Mouse (Mus musculus) bone marrow macrophage, adult 2 months (primary cell): ENCODE measurements around the gene Hmox1. TPM values are rescaled to one million over a fixed set of nuclear protein-coding genes. Genes with fewer than 3 reads are reported as not detected.

Experiments used
- H3K27ac ChIP-seq: 2 replicates; pipeline ENCODE4 v1.5.1; 2012; ENCODE audit warnings: low read depth, low read length; ENCODE audit not compliant: insufficient read depth
- H3K4me1 ChIP-seq: 2 replicates; pipeline ENCODE4 v1.6.1; 2012; ENCODE audit warnings: low read length; ENCODE audit not compliant: control insufficient read depth, insufficient read depth
- H3K4me3 ChIP-seq: 2 replicates; pipeline ENCODE4 v1.5.1; 2012; ENCODE audit warnings: mild to moderate bottlenecking, low read length, moderate library complexity; ENCODE audit not compliant: insufficient read depth
- CTCF ChIP-seq: IDR thresholded peaks from 2 replicates; pipeline ENCODE4 v1.5.1; 2012; ENCODE audit warnings: low read depth, mild to moderate bottlenecking, low read length, moderate library complexity
- POLR2A ChIP-seq: IDR thresholded peaks from 2 replicates; pipeline ENCODE4 v1.6.1; 2012; ENCODE audit warnings: mild to moderate bottlenecking, low read depth, low read length, borderline replicate concordance
- polyA plus RNA-seq: library from polyadenylated mRNA; stranded (reverse); fragments of >200 nt; gene quantifications from 2 replicates; pipeline ENCODE4 v1.2.4, GENCODE M21; 2012; ENCODE audit not compliant: missing spikeins, insufficient read depth, insufficient read length

Hmox1 gene
- polyA plus RNA-seq, 1 experiment, result 386 TPM

DNA sequence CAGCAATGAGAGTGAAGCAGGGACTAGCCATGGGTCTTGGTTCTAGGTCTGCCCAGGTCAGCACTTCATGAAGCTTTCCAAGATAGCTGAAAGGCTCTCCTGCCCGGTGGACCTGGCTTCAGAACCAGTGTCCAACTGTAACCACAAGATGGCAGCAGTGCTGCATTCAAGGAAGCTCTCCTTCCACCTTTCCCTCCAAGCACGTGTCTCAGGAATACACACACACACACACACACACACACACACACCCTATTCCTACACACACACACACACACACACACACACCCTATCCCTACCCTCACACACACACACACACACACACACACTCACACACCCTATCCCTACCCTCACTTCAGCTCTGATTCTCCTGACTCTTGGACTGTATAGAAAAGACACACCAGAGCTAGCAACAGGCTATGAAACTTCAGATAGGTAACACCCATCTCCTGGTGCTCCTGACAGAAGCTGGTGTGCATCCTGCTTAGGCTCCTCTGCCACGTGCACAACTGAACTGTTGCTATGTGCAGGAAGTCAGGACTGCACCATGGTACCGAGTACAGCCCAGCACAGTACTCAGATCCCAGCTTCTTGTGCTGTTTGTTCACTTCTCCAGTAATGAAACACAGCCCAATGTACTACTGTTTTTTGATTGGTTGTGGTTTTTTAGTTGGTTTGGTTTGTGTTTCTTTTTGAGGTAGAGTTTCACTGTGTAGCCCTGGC, 21.6 kb upstream of the Hmox1 start:
- peak; percentile 77 for TF ChIP-seq CTCF
- no peak for TF ChIP-seq POLR2A
- Histone ChIP-seq H3K27ac (no peak overlapping the region), H3K4me3 (no peak overlapping the region), H3K4me1 (peaks cover 12% of the 10 kb centered on the region)

DNA sequence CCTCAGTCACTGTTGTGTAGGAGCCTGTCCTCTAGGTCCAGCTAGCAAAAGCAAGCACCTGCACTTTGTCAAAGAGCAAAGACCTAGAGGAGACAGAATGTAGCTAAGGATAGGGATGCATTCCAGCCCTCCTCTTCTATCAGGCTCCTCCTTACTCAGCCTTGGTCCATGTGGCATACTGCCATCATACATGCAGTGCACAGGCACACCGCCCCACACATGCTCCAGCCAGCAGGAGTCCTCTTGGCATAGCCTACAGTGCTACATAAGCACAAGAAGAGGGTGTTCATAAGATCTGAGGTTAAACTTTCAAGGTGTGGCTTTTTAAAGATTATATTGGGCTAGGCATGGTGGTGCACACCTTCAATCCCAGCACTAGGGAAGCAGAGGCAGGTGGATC, 18.5 kb upstream of the Hmox1 start:
- H3K4me1 ChIP-seq, result no peaks in the 10 kb centered on the region
- no peak overlapping the region for H3K4me3 ChIP-seq
- no peak overlapping the region for H3K27ac ChIP-seq
- no peak for TF ChIP-seq POLR2A
- no peak for TF ChIP-seq CTCF

DNA sequence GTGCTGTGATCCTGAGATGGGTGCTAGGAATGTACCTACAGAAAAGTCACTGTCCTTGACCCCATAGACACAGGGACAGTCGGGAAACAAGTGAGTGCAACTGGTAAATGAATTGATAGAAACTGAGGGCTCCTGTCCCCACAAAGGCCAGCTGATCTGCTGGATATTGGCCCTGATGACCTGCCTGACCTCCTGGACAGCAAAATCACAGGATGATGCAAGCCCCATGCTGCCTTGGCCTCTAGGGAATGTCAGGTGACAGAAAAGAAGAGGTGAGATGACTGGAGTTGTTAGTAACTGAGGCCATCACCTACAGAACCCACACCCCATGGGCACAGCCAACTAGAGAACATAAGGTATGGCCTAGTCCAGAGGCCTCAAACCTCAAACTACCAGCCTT, 15.2 kb upstream of the Hmox1 start:
- H3K27ac ChIP-seq, result no peak overlapping the region
- no peak overlapping the region for H3K4me3 ChIP-seq
- peaks cover 19% of the 10 kb centered on the region for H3K4me1 ChIP-seq
- no peak for TF ChIP-seq POLR2A
- TF ChIP-seq CTCF, result no peak

DNA sequence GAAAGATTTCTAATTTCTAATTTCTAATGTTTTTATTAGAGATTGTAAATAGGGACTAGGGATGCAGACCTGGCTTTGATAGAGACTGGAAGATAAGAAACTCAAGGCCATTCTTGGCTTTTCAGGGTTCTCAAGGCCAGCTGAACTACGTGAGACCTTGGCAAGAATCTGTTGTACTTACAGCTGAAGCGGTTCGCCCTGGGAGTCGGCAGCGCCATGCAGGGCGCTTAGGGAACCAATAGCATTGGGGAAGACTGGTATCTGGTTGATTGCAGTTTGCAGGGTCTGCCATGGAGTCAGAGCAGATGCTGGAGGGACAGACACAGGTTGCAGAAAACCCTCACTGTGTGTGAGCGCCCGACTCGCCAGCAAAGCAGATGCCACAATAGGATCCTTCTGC, 14.6 kb upstream of the Hmox1 start:
- peaks cover 23% of the 10 kb centered on the region for H3K4me1 ChIP-seq
- H3K27ac ChIP-seq, result no peak overlapping the region
- no peak overlapping the region for H3K4me3 ChIP-seq
- TF ChIP-seq CTCF, result no peak
- TF ChIP-seq POLR2A, result no peak

DNA sequence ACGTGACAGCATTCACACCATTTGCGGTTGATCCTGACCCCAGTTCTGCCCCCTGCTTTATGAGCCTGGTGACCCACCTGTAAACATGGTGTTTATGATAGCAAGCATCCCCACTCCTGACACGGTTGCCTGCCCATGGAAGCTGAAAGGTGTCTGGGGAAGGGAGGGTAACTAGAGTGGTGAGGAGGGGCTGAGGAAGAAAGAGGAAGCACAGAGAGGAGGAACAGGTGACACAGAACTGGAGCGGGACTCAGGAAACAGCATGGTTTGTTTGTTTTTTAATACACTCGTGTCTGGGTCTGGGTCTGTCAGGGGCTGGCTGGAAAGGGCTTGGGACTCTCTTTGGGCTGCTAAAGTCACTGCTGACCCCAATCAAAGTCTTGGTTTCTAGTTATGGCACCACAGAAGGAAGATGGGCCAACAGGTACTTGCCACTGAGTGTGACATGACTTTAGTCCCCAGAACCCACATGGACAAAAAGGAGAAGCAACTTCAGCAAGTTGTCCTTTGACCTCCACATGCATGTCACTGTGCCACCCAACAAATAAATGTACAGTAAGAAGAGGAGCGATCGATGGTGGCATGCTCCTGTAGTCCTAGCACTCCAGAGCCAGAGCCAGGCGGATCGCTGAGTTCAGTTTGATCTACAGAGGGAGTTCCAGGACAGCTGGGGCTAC, 11.9 kb upstream of the Hmox1 start:
- peak overlapping the region; percentile 19 for H3K27ac ChIP-seq
- peaks cover 45% of the 10 kb centered on the region for H3K4me1 ChIP-seq
- H3K4me3 ChIP-seq, result no peak overlapping the region

DNA sequence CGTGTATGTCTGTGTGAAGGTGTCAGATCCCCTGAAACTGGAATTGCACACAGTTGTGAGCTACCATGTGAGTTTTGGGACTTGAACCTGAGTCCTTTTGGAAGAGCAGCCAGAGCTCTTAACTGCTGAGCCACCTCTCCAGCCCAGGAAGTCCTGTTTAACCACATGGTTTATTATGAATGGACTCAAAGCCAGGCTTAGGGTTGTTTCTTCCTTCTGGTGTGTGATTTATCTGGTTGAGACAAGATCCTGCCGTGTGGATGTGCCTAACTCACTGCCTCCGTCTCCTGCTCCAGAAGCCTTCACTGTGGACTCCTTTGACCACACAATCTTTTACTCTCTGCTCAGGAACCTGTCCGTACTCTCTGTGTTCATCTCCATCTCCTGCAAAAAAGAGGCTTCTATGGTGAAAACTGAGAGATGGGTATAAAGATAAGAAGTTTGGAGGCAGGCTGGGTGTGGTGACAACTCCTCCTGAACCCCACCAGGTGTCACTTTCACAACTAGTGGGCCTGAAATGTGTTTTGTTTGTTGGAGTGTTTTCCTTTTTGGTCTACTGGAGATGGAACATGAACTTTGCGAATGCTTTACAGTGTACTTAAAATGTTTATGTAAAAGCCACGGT, 11.1 kb upstream of the Hmox1 start:
- peak overlapping the region; percentile 19 for H3K27ac ChIP-seq
- H3K4me3 ChIP-seq, result no peak overlapping the region
- no peak for TF ChIP-seq POLR2A
- TF ChIP-seq CTCF, result no peak
- peaks cover 51% of the 10 kb centered on the region for H3K4me1 ChIP-seq

More for the DNA sequence above, 11.9 kb upstream of the Hmox1 start:
- TF ChIP-seq CTCF (no peak), POLR2A (no peak)

DNA sequence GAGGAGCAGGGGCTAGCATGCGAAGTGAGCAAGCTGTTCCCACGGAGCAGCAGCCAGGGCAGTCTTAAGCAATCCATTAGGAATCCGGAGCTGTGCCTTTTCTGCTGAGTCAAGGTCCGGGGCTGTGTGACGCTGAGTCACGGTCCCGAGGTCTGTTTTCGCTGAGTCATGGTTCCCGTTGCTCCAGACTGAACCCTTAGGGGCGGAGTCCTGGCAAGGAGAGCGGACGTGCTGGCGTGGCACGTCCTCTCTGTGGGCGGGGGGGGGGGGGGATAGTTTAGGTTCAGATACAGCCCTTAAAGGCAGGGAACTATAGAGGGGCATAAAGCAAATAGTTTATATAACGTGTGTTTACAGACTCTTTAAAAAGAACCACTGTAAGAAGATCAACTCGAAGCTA, 9.6 kb upstream of the Hmox1 start:
- H3K4me3 ChIP-seq, result peak overlapping the region; percentile 22
- H3K27ac ChIP-seq, result no peak overlapping the region
- no peak for TF ChIP-seq CTCF
- no peak for TF ChIP-seq POLR2A
- peaks cover 58% of the 10 kb centered on the region for H3K4me1 ChIP-seq

DNA sequence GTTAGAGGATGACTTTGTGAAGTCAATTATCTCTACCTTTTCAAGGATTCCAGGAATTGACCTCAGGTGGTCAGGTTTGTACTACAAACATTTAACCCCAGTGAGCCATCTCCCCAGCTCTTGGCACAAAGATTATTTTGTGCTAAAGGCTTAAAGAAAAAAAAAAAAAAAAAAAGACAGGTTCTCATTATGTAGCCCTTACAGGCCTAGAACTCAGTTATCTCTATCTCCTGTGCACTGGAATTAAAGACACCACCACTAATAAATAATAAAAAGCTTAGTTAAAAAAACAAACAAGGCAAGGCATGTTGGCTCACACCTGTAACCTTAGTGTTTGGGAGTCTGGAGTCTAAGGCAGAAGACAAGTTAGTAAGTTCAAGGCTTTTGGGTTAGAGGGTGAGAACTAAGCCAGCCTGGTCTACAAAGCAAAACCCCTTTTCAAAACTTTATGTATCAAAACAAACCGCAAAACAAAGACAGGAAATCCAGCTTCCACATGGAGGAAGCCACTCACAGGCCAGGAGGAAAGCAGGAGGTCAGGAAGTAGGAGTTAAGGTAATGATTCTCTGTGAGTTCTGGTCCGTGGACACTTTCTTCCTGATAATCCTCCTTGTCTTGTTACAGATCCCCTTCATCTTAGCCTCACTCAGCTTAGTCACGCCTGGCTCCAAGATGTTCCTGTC, 8.9 kb upstream of the Hmox1 start:
- H3K4me3 ChIP-seq, result no peak overlapping the region
- peaks cover 63% of the 10 kb centered on the region for H3K4me1 ChIP-seq
- H3K27ac ChIP-seq, result peak overlapping the region; percentile 88
- no peak for TF ChIP-seq CTCF
- no peak for TF ChIP-seq POLR2A

DNA sequence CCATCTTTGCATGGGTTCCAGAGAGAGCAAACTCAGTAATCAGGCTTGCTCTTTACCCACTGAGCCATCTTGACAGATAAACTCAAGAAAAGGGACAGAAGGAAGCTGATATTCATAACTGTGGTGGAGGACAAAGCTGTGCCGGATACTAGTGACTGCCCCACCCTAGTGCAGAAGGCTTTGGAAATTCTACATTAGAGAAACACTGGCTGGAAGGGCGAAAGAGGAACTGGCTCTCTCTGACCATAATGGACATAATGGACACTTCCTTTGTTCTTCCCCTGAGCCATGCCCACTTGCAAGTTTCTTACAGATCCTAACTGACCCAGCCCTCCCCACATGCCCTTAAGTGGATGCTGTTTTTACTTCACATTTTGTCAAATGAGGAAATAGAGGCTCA, 7.4 kb upstream of the Hmox1 start:
- peak overlapping the region; percentile 88 for H3K27ac ChIP-seq
- TF ChIP-seq CTCF (no peak), POLR2A (no peak)
- no peak overlapping the region for H3K4me3 ChIP-seq
- H3K4me1 ChIP-seq, result peaks cover 76% of the 10 kb centered on the region
